Mouse (Mus musculus) liver, adult 2 months (tissue): ENCODE data around the gene 4930505A04Rik. TPM values are rescaled to one million over a fixed set of nuclear protein-coding genes. Genes with fewer than 3 reads are reported as not detected.

Source experiments
- DNase-seq: peaks from one replicate; pipeline ENCODE4 v3.0.0-alpha.2; 2011; ENCODE audit warnings: low read depth, low spot score; ENCODE audit errors: extremely low read depth
- H3K27ac ChIP-seq: fragments of 200-500 bp; replicated peaks from 2 replicates; pipeline ENCODE4 v1.5.1; 2012; ENCODE audit warnings: low read depth, mild to moderate bottlenecking, control low read depth, inconsistent platforms, low read length; ENCODE audit not compliant: insufficient read depth
- H3K27me3 ChIP-seq: fragments of 200-500 bp; 2 replicates; pipeline ENCODE4 v1.6.1; 2012; ENCODE audit warnings: mild to moderate bottlenecking, moderate library complexity, low read length, inconsistent platforms; ENCODE audit not compliant: control insufficient read depth, insufficient read depth
- H3K36me3 ChIP-seq: fragments of 200-500 bp; 2 replicates; pipeline ENCODE4 v1.6.1; 2012; ENCODE audit warnings: low read length, inconsistent platforms; ENCODE audit not compliant: control insufficient read depth, insufficient read depth
- H3K4me1 ChIP-seq: fragments of 200-500 bp; 2 replicates; pipeline ENCODE4 v1.6.1; 2011; ENCODE audit warnings: low read length; ENCODE audit not compliant: control insufficient read depth, insufficient read depth
- H3K4me3 ChIP-seq: fragments of 200-500 bp; 2 replicates; pipeline ENCODE4 v1.5.1; 2011; ENCODE audit warnings: low read depth, mild to moderate bottlenecking, control low read depth, low read length, moderate library complexity; ENCODE audit not compliant: insufficient read depth
- H3K79me2 ChIP-seq: fragments of 200-500 bp; 2 replicates; pipeline ENCODE4 v1.6.1; 2012; ENCODE audit warnings: inconsistent platforms, mild to moderate bottlenecking, low read length, moderate library complexity; ENCODE audit not compliant: control insufficient read depth, insufficient read depth
- H3K9ac ChIP-seq: fragments of 200-500 bp; 2 replicates; pipeline ENCODE4 v1.6.1; 2012; ENCODE audit warnings: low read depth, mild to moderate bottlenecking, control low read depth, inconsistent platforms, low read length
- CTCF ChIP-seq: fragments of 200-500 bp; IDR thresholded peaks from 2 replicates; pipeline ENCODE4 v1.5.1; 2011; ENCODE audit warnings: low read depth, low read length, control low read depth
- POLR2A ChIP-seq: fragments of 200-500 bp; IDR thresholded peaks from 2 replicates; pipeline ENCODE4 v1.6.1; 2011; ENCODE audit warnings: low read length, control low read depth; ENCODE audit not compliant: insufficient read depth; ENCODE audit errors: extremely low read depth
- WGBS: fragments of 180-500 bp; shearing (Covaris S2); methylation state at CpG from one replicate; pipeline ENCODE4 v1.1.7; 2018; 5-methylcytosine and 5-hydroxymethylcytosine counted together
- polyA plus RNA-seq: library from polyadenylated mRNA; depleted of rRNA; stranded (reverse); fragments of >200 nt; gene quantifications from 2 replicates; pipeline ENCODE4 v1.2.3, GENCODE M21; 2012; rRNA removed
- total RNA-seq: library from RNA; depleted of rRNA; stranded (reverse); fragments of >200 nt; gene quantifications from 2 replicates; pipeline ENCODE4 v1.2.3, GENCODE M21; 2014; rRNA removed

The 4930505A04Rik gene
- total RNA-seq (not detected in 2 replicates), polyA plus RNA-seq (not detected in 2 replicates)

GRCm38 (mm10) chr11:30471751-30472593, at the start of gene 4930505A04Rik:
Gene 4930505A04Rik, minus strand, starts transcription at chr11:30471827.
- Histone ChIP-seq H3K36me3 (no peaks in the 10 kb centered on the region), H3K27me3 (no peaks in the 10 kb centered on the region), H3K79me2 (no peaks in the 10 kb centered on the region), H3K4me3 (peak within 1 kb of the TSS; percentile 29; the same call in 1 of the 2 replicates), H3K9ac (peak within 1 kb of the TSS; percentile 29; the same call in 1 of the 2 replicates), H3K4me1 (no peaks in the 10 kb centered on the region), H3K27ac (no peak within 1 kb of the TSS)
- WGBS: 9% methylated on average over 17 of the region's 17 CpGs
- TF ChIP-seq POLR2A: no peak
- no peak for TF ChIP-seq CTCF
- DNase-seq: peak; percentile 53

GRCm38 (mm10) chr11:30517133-30517532, 45.5 kb upstream of the 4930505A04Rik start:
- H3K4me1 ChIP-seq: no peaks in the 10 kb centered on the region
- H3K9ac ChIP-seq: no peak overlapping the region
- H3K4me3 ChIP-seq: no peak overlapping the region
- DNase-seq: peak; percentile 12
- no peaks in the 10 kb centered on the region for H3K79me2 ChIP-seq
- no peaks in the 10 kb centered on the region for H3K36me3 ChIP-seq
- WGBS: 60% methylated on average over 2 of the region's 2 CpGs
- no peaks in the 10 kb centered on the region for H3K27me3 ChIP-seq
- no peak overlapping the region for H3K27ac ChIP-seq
- TF ChIP-seq POLR2A (no peak), CTCF (no peak)

GRCm38 (mm10) chr11:30508178-30508577, 36.6 kb upstream of the 4930505A04Rik start:
- Histone ChIP-seq H3K27ac (no peak overlapping the region), H3K4me1 (no peaks in the 10 kb centered on the region), H3K79me2 (no peaks in the 10 kb centered on the region), H3K4me3 (no peak overlapping the region), H3K27me3 (no peaks in the 10 kb centered on the region), H3K9ac (no peak overlapping the region), H3K36me3 (no peaks in the 10 kb centered on the region)
- WGBS: 87% methylated on average over 4 of the region's 4 CpGs
- DNase-seq: no peak
- TF ChIP-seq CTCF (no peak), POLR2A (no peak)

DNA sequence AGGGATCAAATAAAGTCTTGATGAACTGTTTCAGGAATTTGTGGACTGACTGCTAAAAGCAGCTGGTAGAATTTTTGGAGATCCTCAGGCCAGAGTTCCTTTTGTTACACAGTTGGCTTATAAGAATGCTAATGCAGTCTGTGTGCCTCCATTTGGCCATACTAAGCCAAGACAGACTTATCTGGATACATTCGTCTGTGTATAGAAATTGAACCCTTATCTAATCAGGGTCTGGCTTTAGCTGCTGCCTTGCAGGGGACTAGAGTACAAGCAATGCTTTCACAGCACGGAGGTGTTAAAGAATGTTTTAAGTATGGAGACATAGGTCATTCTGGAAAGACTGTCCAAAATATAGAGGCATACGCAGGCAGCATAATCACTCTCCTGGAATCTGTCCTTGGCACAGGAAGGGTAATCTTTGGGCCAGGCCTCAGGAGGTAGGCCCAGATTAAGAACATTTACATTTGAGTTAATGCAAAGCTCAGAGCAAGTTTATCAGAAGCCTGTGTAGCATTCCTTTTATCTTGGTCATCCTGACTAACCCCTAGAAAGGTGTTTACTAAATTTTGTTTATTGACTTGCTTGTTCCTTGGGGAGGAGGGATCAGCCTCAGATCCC, 27.2 kb upstream of the 4930505A04Rik start:
- WGBS: 72% methylated on average over 3 of the region's 3 CpGs

GRCm38 (mm10) chr11:30497151-30497550, 25.5 kb upstream of the 4930505A04Rik start:
- Histone ChIP-seq H3K9ac (no peak overlapping the region), H3K4me3 (no peak overlapping the region), H3K27ac (no peak overlapping the region), H3K27me3 (no peaks in the 10 kb centered on the region), H3K79me2 (no peaks in the 10 kb centered on the region), H3K4me1 (no peaks in the 10 kb centered on the region), H3K36me3 (no peaks in the 10 kb centered on the region)
- 54% methylated on average over 2 of the region's 2 CpGs for WGBS
- TF ChIP-seq CTCF (no peak), POLR2A (no peak)
- DNase-seq: no peak

More for the DNA sequence above, 27.2 kb upstream of the 4930505A04Rik start:
- H3K4me1 ChIP-seq: no peaks in the 10 kb centered on the region
- no peaks in the 10 kb centered on the region for H3K79me2 ChIP-seq
- H3K27me3 ChIP-seq: no peaks in the 10 kb centered on the region
- no peaks in the 10 kb centered on the region for H3K36me3 ChIP-seq
- TF ChIP-seq POLR2A (no peak), CTCF (no peak)
- no peak for DNase-seq
- no peak overlapping the region for H3K9ac ChIP-seq
- no peak overlapping the region for H3K4me3 ChIP-seq
- no peak overlapping the region for H3K27ac ChIP-seq
